Mouse (Mus musculus) hindbrain, postnatal 0 days (tissue): ENCODE data around the gene Rabgap1. TPM values are rescaled to one million over a fixed set of nuclear protein-coding genes. Genes with fewer than 3 reads are reported as not detected.

Source experiments
- ATAC-seq: fragments of 200-750 bp; cut with Nextera tagmentation; 2 replicates; pipeline ENCODE4 v1.8.0; 2017; ENCODE audit warnings: mild to moderate bottlenecking, moderate TSS enrichment, moderate library complexity
- DNase-seq: peaks from one replicate; pipeline ENCODE4 v3.0.0-alpha.2; 2015; ENCODE audit warnings: low spot score
- H3K27ac ChIP-seq: fragments of 300-500 bp; sonication (generic); 2 replicates; pipeline ENCODE4 v1.5.1; 2014; ENCODE audit warnings: mild to moderate bottlenecking
- H3K27me3 ChIP-seq: fragments of 300-500 bp; sonication (generic); 2 replicates; pipeline ENCODE4 v1.6.1; 2014; ENCODE audit warnings: low read length, mixed read lengths; ENCODE audit not compliant: insufficient read depth
- H3K36me3 ChIP-seq: fragments of 300-500 bp; sonication (generic); 2 replicates; pipeline ENCODE4 v1.6.1; 2014; ENCODE audit warnings: low read length, mixed read lengths; ENCODE audit not compliant: insufficient read depth
- H3K4me1 ChIP-seq: fragments of 300-500 bp; sonication (generic); 2 replicates; pipeline ENCODE4 v1.6.1; 2014; ENCODE audit warnings: antibody characterized with exemption, low read length, mixed read lengths; ENCODE audit not compliant: insufficient read depth
- H3K4me2 ChIP-seq: fragments of 300-500 bp; sonication (generic); 2 replicates; pipeline ENCODE4 v1.6.1; 2014; ENCODE audit warnings: low read depth, mild to moderate bottlenecking, low read length, moderate library complexity, mixed read lengths
- H3K4me3 ChIP-seq: fragments of 300-500 bp; sonication (generic); 2 replicates; pipeline ENCODE4 v1.5.1; 2014; ENCODE audit warnings: low read length
- H3K9ac ChIP-seq: fragments of 300-500 bp; sonication (generic); replicated peaks from 2 replicates; pipeline ENCODE4 v1.6.1; 2014; ENCODE audit warnings: mild to moderate bottlenecking, low read length, moderate library complexity, mixed read lengths
- H3K9me3 ChIP-seq: fragments of 300-500 bp; sonication (generic); 2 replicates; pipeline ENCODE4 v1.6.1; 2016; ENCODE audit warnings: low read length, mixed read lengths
- CTCF ChIP-seq: IDR thresholded peaks from 2 replicates; pipeline ENCODE4 v1.5.1; 2016; ENCODE audit warnings: antibody characterized with exemption, control low read depth, low read depth
- WGBS: fragments of 180-500 bp; shearing (Covaris S2); extraction: QIAGEN DNeasy Blood & Tissue Kit; methylation state at CpG from one replicate; pipeline ENCODE4 v1.1.7; 2014; 5-methylcytosine and 5-hydroxymethylcytosine counted together
- polyA plus RNA-seq: library from polyadenylated mRNA; unstranded; fragments of >200 nt; fragmentation: Nextera tagmentation; extraction: Ambion mirVana; gene quantifications from 2 replicates; pipeline ENCODE4 v1.2.1, GENCODE M21; 2015
- total RNA-seq: library from RNA; depleted of rRNA; stranded (reverse); fragments of >200 nt; gene quantifications from 2 replicates; pipeline ENCODE4 v1.2.3, GENCODE M21; 2014; rRNA removed

Gene Rabgap1
- total and polyA plus RNA-seq, 2 experiments from 2014 or later = 46.9 to 55.2 TPM

- no peaks in the 10 kb centered on the region for H3K9me3 ChIP-seq
- 0 out of 2 replicates have a peak overlapping the region, but pooled peaks have one; percentile 21 for H3K27ac ChIP-seq
- 55% methylated on average over 5 of the region's 5 CpGs for WGBS
- no peaks in the 10 kb centered on the region for H3K27me3 ChIP-seq
- H3K4me3 ChIP-seq = no peak overlapping the region
- peak; percentile 15 for DNase-seq
- H3K4me1 ChIP-seq = no peaks in the 10 kb centered on the region
- ATAC-seq = peak; percentile 30; the same call in 1 of the 2 replicates
- H3K4me2 ChIP-seq = no peak overlapping the region
- H3K36me3 ChIP-seq = peaks cover 17% of the 10 kb centered on the region
- no peak for TF ChIP-seq CTCF
- H3K9ac ChIP-seq = no peak overlapping the region
Observed at GRCm38 (mm10) chr2:37569888-37570287, 126.8 kb downstream of the Rabgap1 start.

GRCm38 (mm10) chr2:37570703-37571102 is 127.6 kb downstream of the Rabgap1 start:
- no peaks in the 10 kb centered on the region for H3K4me1 ChIP-seq
- H3K36me3 ChIP-seq = peaks cover 11% of the 10 kb centered on the region
- DNase-seq (peak; percentile 5), ATAC-seq (no peak)
- WGBS = 77% methylated on average over 2 of the region's 2 CpGs
- TF ChIP-seq CTCF = no peak
- no peak overlapping the region for H3K4me3 ChIP-seq
- H3K9ac ChIP-seq = no peak overlapping the region
- no peak overlapping the region for H3K4me2 ChIP-seq
- H3K27me3 ChIP-seq = no peaks in the 10 kb centered on the region
- H3K27ac ChIP-seq = no peak overlapping the region
- no peaks in the 10 kb centered on the region for H3K9me3 ChIP-seq

GRCm38 (mm10) chr2:37572141-37572540 is 129.1 kb downstream of the Rabgap1 start:
- Histone ChIP-seq H3K4me1 (no peaks in the 10 kb centered on the region), H3K27me3 (no peaks in the 10 kb centered on the region), H3K36me3 (peaks cover 5% of the 10 kb centered on the region), H3K4me2 (no peak overlapping the region), H3K9me3 (no peaks in the 10 kb centered on the region), H3K9ac (no peak overlapping the region), H3K27ac (no peak overlapping the region), H3K4me3 (no peak overlapping the region)
- TF ChIP-seq CTCF = no peak
- ATAC-seq (no peak), DNase-seq (no peak)
- 90% methylated on average over 2 of the region's 2 CpGs for WGBS

GRCm38 (mm10) chr2:37576661-37577060 is 133.6 kb downstream of the Rabgap1 start:
- Histone ChIP-seq H3K4me1 (no peaks in the 10 kb centered on the region), H3K27ac (peak overlapping the region; percentile 41), H3K36me3 (peaks cover 3% of the 10 kb centered on the region; the same call in 1 of the 2 replicates), H3K4me2 (no peak overlapping the region), H3K9me3 (no peaks in the 10 kb centered on the region), H3K4me3 (no peak overlapping the region), H3K9ac (no peak overlapping the region), H3K27me3 (no peaks in the 10 kb centered on the region)
- TF ChIP-seq CTCF = no peak
- no peak; the same call in 1 of the 2 replicates for ATAC-seq
- WGBS = 60% methylated on average over 1 of the region's 1 CpGs
- peak; percentile 30 for DNase-seq

- Histone ChIP-seq H3K27me3 (no peaks in the 10 kb centered on the region), H3K4me3 (no peak overlapping the region), H3K4me2 (no peak overlapping the region), H3K27ac (no peak overlapping the region), H3K4me1 (no peaks in the 10 kb centered on the region), H3K36me3 (no peaks in the 10 kb centered on the region), H3K9ac (no peak overlapping the region), H3K9me3 (no peaks in the 10 kb centered on the region)
- DNase-seq (no peak), ATAC-seq (no peak)
- WGBS = 88% methylated on average over 2 of the region's 2 CpGs
- TF ChIP-seq CTCF = no peak
Observed at GRCm38 (mm10) chr2:37578185-37578584, 135.1 kb downstream of the Rabgap1 start.

- ATAC-seq = no peak
- H3K9ac ChIP-seq = no peak overlapping the region
- TF ChIP-seq CTCF = no peak
- no peak overlapping the region for H3K4me2 ChIP-seq
- H3K27ac ChIP-seq = no peak overlapping the region
- no peak for DNase-seq
- no peaks in the 10 kb centered on the region for H3K9me3 ChIP-seq
- H3K4me3 ChIP-seq = no peak overlapping the region
- peaks cover 5% of the 10 kb centered on the region; the same call in 1 of the 2 replicates for H3K36me3 ChIP-seq
- H3K4me1 ChIP-seq = no peaks in the 10 kb centered on the region
- H3K27me3 ChIP-seq = no peaks in the 10 kb centered on the region
Observed at GRCm38 (mm10) chr2:37587919-37588318, 144.8 kb downstream of the Rabgap1 start.

Other genes with a start within 250 kb of the Rabgap1 start
- gene Olfr366, start 231.7 kb upstream of the Rabgap1 start, total RNA-seq = not detected in 2 replicates
- gene Olfr366, start 231.7 kb upstream of the Rabgap1 start, polyA plus RNA-seq = not detected in 2 replicates
- not detected in 2 replicates for gene Olfr368, start 116.8 kb upstream of the Rabgap1 start, total RNA-seq
- gene Olfr368, start 116.8 kb upstream of the Rabgap1 start, polyA plus RNA-seq = not detected in 2 replicates
- gene Pdcl, start 83.9 kb upstream of the Rabgap1 start, total RNA-seq = 33.5 and 35.9 TPM in 2 replicates
- gene Pdcl, start 83.9 kb upstream of the Rabgap1 start, polyA plus RNA-seq = 39.9 and 41.1 TPM in 2 replicates
- gene Rc3h2, start 20.4 kb upstream of the Rabgap1 start, total RNA-seq = 43.0 and 47.9 TPM in 2 replicates
- 10.7 and 11.3 TPM in 2 replicates for gene Rc3h2, start 20.4 kb upstream of the Rabgap1 start, polyA plus RNA-seq
- gene Zbtb26, start 144 bp upstream of the Rabgap1 start, total RNA-seq = 9.8 and 13.4 TPM in 2 replicates
- 2.0 and 2.4 TPM in 2 replicates for gene Zbtb26, start 144 bp upstream of the Rabgap1 start, polyA plus RNA-seq
- 23.5 and 24.5 TPM in 2 replicates for gene Zbtb6, start 108 bp upstream of the Rabgap1 start, total RNA-seq
- 6.6 and 7.7 TPM in 2 replicates for gene Zbtb6, start 108 bp upstream of the Rabgap1 start, polyA plus RNA-seq
- gene Gpr21, start 73.1 kb downstream of the Rabgap1 start, total RNA-seq = 22.5 and 25.0 TPM in 2 replicates
- 8.8 and 9.1 TPM in 2 replicates for gene Gpr21, start 73.1 kb downstream of the Rabgap1 start, polyA plus RNA-seq